Mouse (Mus musculus) adrenal gland, postnatal 14 days (tissue): ENCODE measurements around the gene H2al1g. TPM values are rescaled to one million over a fixed set of nuclear protein-coding genes. Genes with fewer than 3 reads are reported as not detected.
A peak's percentile ranks its signal among the peaks of the same experiment; 100 is the strongest.
"Not testable (repeated sequence)": the region's sequence is repeated elsewhere in the genome, so short reads cannot be mapped to it uniquely, and the experiment has no call there.

Experiments used
- DNase-seq: peaks from one replicate; pipeline ENCODE4 v3.0.0; 2021; ENCODE audit warnings: mixed read lengths
- long read RNA-seq, 2 experiments: library from polyadenylated mRNA; stranded (forward); transcript quantifications; one replicate each; pipeline ENCODE4 v2.0.0; 2021
- total RNA-seq: library from RNA; stranded (reverse); gene quantifications from 2 replicates; pipeline ENCODE4 v1.2.3, GENCODE M21; 2021

H2al1g gene
- total RNA-seq = not detected in 2 replicates
- long read RNA-seq, experiment 1 = 0 reads
- long read RNA-seq, experiment 2 = 0 reads

- DNase-seq = not testable (repeated sequence)
These were observed at the start of gene H2al1g for GRCm38 (mm10) chrX:11317956-11318355. Gene H2al1g (plus strand): TSS chrX:11318256.

- peak; percentile 37 for DNase-seq
These were observed 49.0 kb upstream of the H2al1g start for GRCm38 (mm10) chrX:11269074-11269473.

- no peak for DNase-seq
These were observed 44.9 kb upstream of the H2al1g start for GRCm38 (mm10) chrX:11273190-11273589.

- DNase-seq = no peak
These were observed 41.0 kb upstream of the H2al1g start for GRCm38 (mm10) chrX:11277083-11277482.

- no peak for DNase-seq
These were observed 37.3 kb upstream of the H2al1g start for GRCm38 (mm10) chrX:11280741-11281140.

- DNase-seq = peak; percentile 19
These were observed 29.7 kb upstream of the H2al1g start for GRCm38 (mm10) chrX:11288306-11288882.

GRCm38 (mm10) chrX:11289244-11289643, 28.8 kb upstream of the H2al1g start:
- DNase-seq = no peak

- not testable (repeated sequence) for DNase-seq
These were observed 19.1 kb upstream of the H2al1g start, which contains the start of gene H2al1a for GRCm38 (mm10) chrX:11298957-11299356. Gene H2al1a (plus strand): TSS chrX:11299257.

- DNase-seq = not testable (repeated sequence)
These were observed 15.9 kb upstream of the H2al1g start, which contains the start of gene H2al1b for GRCm38 (mm10) chrX:11302132-11302531. Gene H2al1b (plus strand): TSS chrX:11302432.

GRCm38 (mm10) chrX:11305355-11305754, 12.7 kb upstream of the H2al1g start, which contains the start of gene H2al1c:
Gene H2al1c (plus strand): TSS chrX:11305655.
- DNase-seq = not testable (repeated sequence)

GRCm38 (mm10) chrX:11308524-11308923, 9.5 kb upstream of the H2al1g start, which contains the start of gene H2al1d:
Gene H2al1d (plus strand): TSS chrX:11308824.
- DNase-seq = not testable (repeated sequence)

- not testable (repeated sequence) for DNase-seq
These were observed 6.4 kb upstream of the H2al1g start, which contains the start of gene H2al1e for GRCm38 (mm10) chrX:11311634-11312033. Gene H2al1e (plus strand): TSS chrX:11311934.

- DNase-seq = not testable (repeated sequence)
These were observed 3.2 kb upstream of the H2al1g start, which contains the start of gene H2al1f for GRCm38 (mm10) chrX:11314858-11315257. Gene H2al1f (plus strand): TSS chrX:11315158.

GRCm38 (mm10) chrX:11321192-11321591, 3.1 kb downstream of the H2al1g start, which contains the start of gene H2al1h:
Gene H2al1h (plus strand): TSS chrX:11321492.
- DNase-seq = not testable (repeated sequence)

GRCm38 (mm10) chrX:11324359-11324758, 6.3 kb downstream of the H2al1g start, which contains the start of gene H2al1i:
Gene H2al1i (plus strand): TSS chrX:11324659.
- not testable (repeated sequence) for DNase-seq

- DNase-seq = not testable (repeated sequence)
These were observed 9.5 kb downstream of the H2al1g start, which contains the start of gene H2al1j for GRCm38 (mm10) chrX:11327522-11327921. Gene H2al1j (plus strand): TSS chrX:11327822.

- DNase-seq = no peak
These were observed 27.7 kb downstream of the H2al1g start for GRCm38 (mm10) chrX:11345762-11346161.

- no peak for DNase-seq
These were observed 28.7 kb downstream of the H2al1g start for GRCm38 (mm10) chrX:11346756-11347155.

GRCm38 (mm10) chrX:11360823-11361222, 42.8 kb downstream of the H2al1g start:
- no peak for DNase-seq

- DNase-seq = no peak
These were observed 43.2 kb downstream of the H2al1g start for GRCm38 (mm10) chrX:11361261-11361660.

- DNase-seq = peak; percentile 58
These were observed 45.8 kb downstream of the H2al1g start for GRCm38 (mm10) chrX:11363890-11364289.

- DNase-seq = no peak
These were observed 47.1 kb downstream of the H2al1g start for GRCm38 (mm10) chrX:11365151-11365550.
